Mouse (Mus musculus): ENCODE results near the gene Zfp408. TPM values are rescaled to one million over a fixed set of nuclear protein-coding genes. Genes with fewer than 3 reads are reported as not detected.
A peak's percentile ranks its signal among the peaks of the same experiment; 100 is the strongest.

Gene Zfp408
- polyA plus RNA-seq, 1 experiment from 2014 or later, result 1.8 TPM

DNA sequence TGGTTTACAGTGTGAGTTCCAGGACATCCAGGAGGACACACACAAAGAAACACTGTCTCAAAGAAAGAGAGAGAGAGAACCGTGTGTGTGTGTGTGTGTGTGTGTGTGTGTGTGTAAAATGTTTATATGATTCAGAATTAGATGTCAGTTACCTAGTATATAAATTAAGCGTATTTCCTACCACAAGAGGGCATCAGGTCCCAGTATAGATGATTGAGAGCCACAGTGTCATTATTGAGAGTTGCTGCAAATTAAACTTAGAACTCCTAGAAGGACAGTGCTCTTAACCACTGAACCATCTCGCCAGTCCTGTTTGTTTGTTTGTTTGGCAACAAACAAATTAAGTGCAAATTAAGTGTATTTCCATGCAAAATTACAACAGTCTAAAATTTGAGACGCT lies 47.2 kb downstream of the Zfp408 start:
- no peak overlapping the region for H3K27ac ChIP-seq (ENCODE audit: low read depth)
- ATAC-seq (no peak), DNase-seq (no peak)
- no peak overlapping the region for H3K4me3 ChIP-seq (ENCODE audit: low read depth, low read length)
- H3K4me1 ChIP-seq (ENCODE audit: insufficient read depth), result no peaks in the 10 kb centered on the region
- H3K9me3 ChIP-seq (ENCODE audit: low read length), result no peaks in the 10 kb centered on the region
- no peak overlapping the region for H3K9ac ChIP-seq (replicated peaks)
- no peak overlapping the region for H3K4me2 ChIP-seq (ENCODE audit: low read depth, low read length)
- 84% methylated on average over 4 of the region's 4 CpGs for WGBS (ENCODE audit: insufficient replicate concordance)
- H3K27me3 ChIP-seq (ENCODE audit: insufficient read depth, low read length), result no peaks in the 10 kb centered on the region
- peaks cover 64% of the 10 kb centered on the region for H3K36me3 ChIP-seq (replicated peaks; ENCODE audit: insufficient read depth, low read length)
- TF ChIP-seq CTCF (IDR thresholded peaks at IDR 0.05; ENCODE audit: low read depth) (peak; percentile 43), EP300 (IDR thresholded peaks at IDR 0.05; ENCODE audit: low read depth) (no peak)

DNA sequence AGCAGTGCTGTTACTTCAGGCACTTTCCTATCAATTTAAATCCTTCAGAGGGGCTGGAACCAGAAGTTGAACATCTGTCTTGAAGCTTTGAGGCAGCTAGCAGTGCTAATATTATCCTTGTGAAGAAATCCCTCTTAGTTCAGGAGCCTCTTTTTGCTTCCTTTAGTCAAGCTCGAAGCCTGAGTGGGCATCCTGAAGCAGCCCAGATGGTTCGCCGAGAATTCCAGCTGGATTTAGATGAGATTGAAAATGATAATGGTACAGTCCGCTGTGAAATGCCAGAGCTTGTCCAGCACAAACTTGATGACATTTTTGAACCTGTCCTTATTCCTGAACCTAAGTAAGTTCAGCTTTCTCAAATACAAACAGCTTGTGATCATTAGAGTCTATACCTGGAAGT lies 49.1 kb downstream of the Zfp408 start:
- H3K4me3 ChIP-seq (ENCODE audit: low read depth, low read length), result no peak overlapping the region
- no peak overlapping the region for H3K9ac ChIP-seq (replicated peaks)
- no peak overlapping the region for H3K4me2 ChIP-seq (ENCODE audit: low read depth, low read length)
- no peaks in the 10 kb centered on the region for H3K27me3 ChIP-seq (ENCODE audit: insufficient read depth, low read length)
- H3K36me3 ChIP-seq (replicated peaks; ENCODE audit: insufficient read depth, low read length), result peaks cover 67% of the 10 kb centered on the region
- H3K4me1 ChIP-seq (ENCODE audit: insufficient read depth), result no peaks in the 10 kb centered on the region
- ATAC-seq, result no peak
- 95% methylated on average over 4 of the region's 4 CpGs for WGBS (ENCODE audit: insufficient replicate concordance)
- DNase-seq, result no peak
- TF ChIP-seq CTCF (IDR thresholded peaks at IDR 0.05; ENCODE audit: low read depth), result no peak
- TF ChIP-seq EP300 (IDR thresholded peaks at IDR 0.05; ENCODE audit: low read depth), result no peak
- H3K27ac ChIP-seq (ENCODE audit: low read depth), result no peak overlapping the region
- H3K9me3 ChIP-seq (ENCODE audit: low read length), result no peaks in the 10 kb centered on the region

Other genes starting within 250 kb of the Zfp408 start
- 4.1 and 5.5 TPM in 2 replicates for gene 1110051M20Rik, start 205.1 kb downstream of the Zfp408 start, polyA plus RNA-seq (2015; fragmentation: Nextera tagmentation; extraction: Ambion mirVana)
- 1.4 and 1.5 TPM in 2 replicates for gene Lrp4, start 192.3 kb downstream of the Zfp408 start, polyA plus RNA-seq (2015; fragmentation: Nextera tagmentation; extraction: Ambion mirVana)
- gene Ckap5, start 123.0 kb downstream of the Zfp408 start, polyA plus RNA-seq (2015; fragmentation: Nextera tagmentation; extraction: Ambion mirVana), result 18.0 and 22.1 TPM in 2 replicates
- gene F2, start 13.4 kb downstream of the Zfp408 start, polyA plus RNA-seq (2015; fragmentation: Nextera tagmentation; extraction: Ambion mirVana), result 1,300 and 1,356 TPM in 2 replicates
- 27.3 and 28.1 TPM in 2 replicates for gene Arhgap1, start 69 bp upstream of the Zfp408 start, polyA plus RNA-seq (2015; fragmentation: Nextera tagmentation; extraction: Ambion mirVana)
- 8.6 and 9.0 TPM in 2 replicates for gene Atg13, start 60.8 kb upstream of the Zfp408 start, polyA plus RNA-seq (2015; fragmentation: Nextera tagmentation; extraction: Ambion mirVana)
- gene Harbi1, start 61.1 kb upstream of the Zfp408 start, polyA plus RNA-seq (2015; fragmentation: Nextera tagmentation; extraction: Ambion mirVana), result 7.7 and 8.0 TPM in 2 replicates
- 3.2 and 3.5 TPM in 2 replicates for gene Ambra1, start 80.3 kb upstream of the Zfp408 start, polyA plus RNA-seq (2015; fragmentation: Nextera tagmentation; extraction: Ambion mirVana)